ENCODE assay signal across 23 mouse cellular contexts in the genomic region with DNA sequence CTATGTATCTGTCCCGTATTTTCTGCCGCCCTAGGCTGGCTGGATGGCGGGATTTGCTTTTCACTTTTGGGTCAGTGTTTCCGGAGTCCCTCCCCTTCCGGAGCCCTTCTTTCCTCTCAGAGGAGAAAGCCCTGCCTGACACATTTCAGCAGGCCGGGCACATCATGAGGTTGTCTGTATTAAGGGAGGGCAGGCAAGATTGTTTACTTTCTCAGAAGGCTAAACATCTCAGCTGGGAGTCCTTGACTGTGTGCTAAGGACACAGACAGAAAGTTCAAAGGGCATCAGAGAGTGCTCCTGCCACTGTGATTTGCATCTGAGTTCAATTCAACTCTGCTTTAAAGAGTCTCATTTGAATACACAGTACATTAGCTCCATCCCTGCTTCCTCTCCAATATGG.
DNase-seq lines count a peak whose midpoint lies in the region; ATAC-seq and TF ChIP-seq lines count a peak whose summit lies in the region.
"Had no signal": no experiment of that assay in that cellular context is flagged by ENCODE, and none has a peak within 500 bp of the region (broad histone marks: within the 10 kb centered on the region; RNA-seq: fewer than 3 reads in every experiment).

No protein-coding gene starts in this region.

- no peak overlapping the region for H3K4me2 ChIP-seq in kidney, embryonic 15.5 days
- H3K4me2 ChIP-seq in hindbrain, embryonic 12.5 days (replicated peaks): no peak overlapping the region
- H3K4me2 ChIP-seq: heart, embryonic 12.5 days; limb, embryonic 15.5 days; liver, embryonic 15.5 days; neural tube, embryonic 12.5 days had no signal

- H3K27me3 ChIP-seq in kidney, embryonic 15.5 days: peaks cover 28% of the 10 kb centered on the region
- H3K27me3 ChIP-seq in ES-Bruce4 (ENCODE audit: control insufficient read depth, insufficient read depth, low read length, poor library complexity, severe bottlenecking): no peaks in the 10 kb centered on the region
- H3K27me3 ChIP-seq in hindbrain, embryonic 12.5 days: no peaks in the 10 kb centered on the region
- H3K27me3 ChIP-seq: heart, embryonic 12.5 days; limb, embryonic 15.5 days; liver, embryonic 15.5 days; neural tube, embryonic 12.5 days had no signal

- TF ChIP-seq EP300 in ES-Bruce4 (IDR thresholded peaks at IDR 0.05; ENCODE audit: insufficient read depth, low read depth, low read length): no peak

- no peak overlapping the region for H3K4me3 ChIP-seq in kidney, embryonic 15.5 days (replicated peaks)
- H3K4me3 ChIP-seq in ES-Bruce4 (ENCODE audit: low read depth, low read length): 0 out of 2 replicates have a peak overlapping the region, but pooled peaks have one; percentile 12
- no peak overlapping the region for H3K4me3 ChIP-seq in hindbrain, embryonic 12.5 days
- H3K4me3 ChIP-seq in gastrocnemius, adult 2 months: no peak overlapping the region
- H3K4me3 ChIP-seq: heart, embryonic 12.5 days; layer of hippocampus, adult 2 months; limb, embryonic 15.5 days; liver, embryonic 15.5 days; neural tube, embryonic 12.5 days had no signal

- H3K36me3 ChIP-seq in kidney, embryonic 15.5 days: no peaks in the 10 kb centered on the region
- H3K36me3 ChIP-seq in ES-Bruce4 (ENCODE audit: control insufficient read depth, insufficient read depth, low read length, poor library complexity, severe bottlenecking): no peaks in the 10 kb centered on the region
- H3K36me3 ChIP-seq in hindbrain, embryonic 12.5 days: no peaks in the 10 kb centered on the region
- H3K36me3 ChIP-seq: G1E; heart, embryonic 12.5 days; limb, embryonic 15.5 days; liver, embryonic 15.5 days; neural tube, embryonic 12.5 days had no signal

- no peak for TF ChIP-seq CTCF in ES-Bruce4 (IDR thresholded peaks at IDR 0.05; ENCODE audit: low read depth, low read length)
- TF ChIP-seq CTCF in gastrocnemius, adult 2 months (IDR thresholded peaks at IDR 0.05): no peak

- no peak for TF ChIP-seq POLR2A in ES-Bruce4 (IDR thresholded peaks at IDR 0.05; ENCODE audit: insufficient read depth, low read length)

- 47% methylated on average over 6 of the region's 6 CpGs for WGBS in kidney, embryonic 15.5 days
- 24% methylated on average over 6 of the region's 6 CpGs for WGBS in hindbrain, embryonic 12.5 days

- no peak overlapping the region for H3K9ac ChIP-seq in kidney, embryonic 15.5 days
- H3K9ac ChIP-seq in ES-Bruce4 (ENCODE audit: low read depth, poor library complexity, severe bottlenecking): peak overlapping the region; percentile 72
- no peak overlapping the region for H3K9ac ChIP-seq in hindbrain, embryonic 12.5 days
- H3K9ac ChIP-seq: heart, embryonic 12.5 days; limb, embryonic 15.5 days; liver, embryonic 15.5 days; neural tube, embryonic 12.5 days had no signal

- 0 out of 2 replicates have a peak overlapping the region, but pooled peaks have one; percentile 35 for H3K27ac ChIP-seq in kidney, embryonic 15.5 days
- peak overlapping the region; percentile 56; the same call in 1 of the 2 replicates for H3K27ac ChIP-seq in ES-Bruce4 (ENCODE audit: insufficient read depth, low read length)
- H3K27ac ChIP-seq in hindbrain, embryonic 12.5 days: peak overlapping the region; percentile 3; the same call in 1 of the 2 replicates
- H3K27ac ChIP-seq in gastrocnemius, adult 2 months: no peak overlapping the region
- H3K27ac ChIP-seq: layer of hippocampus, adult 2 months; limb, embryonic 15.5 days; liver, embryonic 15.5 days; neural tube, embryonic 12.5 days had no signal

- no peak for ATAC-seq in kidney, embryonic 15.5 days (replicated peaks; ENCODE audit: low FRiP score)
- ATAC-seq in hindbrain, embryonic 12.5 days (ENCODE audit: low FRiP score): no peak
- ATAC-seq: forebrain, embryonic 16.5 days; inflammation-experienced regulatory T-cells, adult 6 months had no signal

- no peaks in the 10 kb centered on the region for H3K9me3 ChIP-seq in kidney, embryonic 15.5 days (replicated peaks)
- H3K9me3 ChIP-seq in ES-Bruce4 (replicated peaks; ENCODE audit: control insufficient read depth, insufficient read depth, low read length, poor library complexity, severe bottlenecking): no peaks in the 10 kb centered on the region
- H3K9me3 ChIP-seq in hindbrain, embryonic 12.5 days (replicated peaks): no peaks in the 10 kb centered on the region
- H3K9me3 ChIP-seq: G1E; heart, embryonic 12.5 days; limb, embryonic 15.5 days; liver, embryonic 15.5 days; neural tube, embryonic 12.5 days had no signal

- intact Hi-C loops in gastrocnemius, adult 2 months (cut with DNase I): no loop called here

- H3K4me1 ChIP-seq in kidney, embryonic 15.5 days: 0 out of 2 replicates have a peak, but pooled peaks cover 3% of the 10 kb centered on the region
- H3K4me1 ChIP-seq in ES-Bruce4 (ENCODE audit: control insufficient read depth, insufficient read depth, low read length): no peaks in the 10 kb centered on the region
- H3K4me1 ChIP-seq in hindbrain, embryonic 12.5 days: peaks cover 10% of the 10 kb centered on the region
- H3K4me1 ChIP-seq: limb, embryonic 15.5 days; liver, embryonic 15.5 days had no signal

- no peak for DNase-seq in kidney, adult 8-10 months
- peak; percentile 81 for DNase-seq in ZHBTc4 (ENCODE audit: low read depth, low spot score)
- DNase-seq in gastrocnemius, adult 8-10 months (ENCODE audit: low spot score in 2 of 2): no peak
- DNase-seq in gastrocnemius, adult 2 months: no peak
- DNase-seq in right cerebral cortex, postnatal 10 days (ENCODE audit: low spot score in 2 of 2): no peak
- DNase-seq: cerebellum, adult 2 months; heart, postnatal 14 days; kidney, postnatal 14 days; layer of hippocampus, postnatal 36 days; lung, postnatal 14 days; right cerebral cortex, adult 18-20 months; thymus, postnatal 36 days had no signal
